Mouse (Mus musculus) bone marrow macrophage, adult 2 months (primary cell): ENCODE data around the gene 4930558K02Rik. TPM values are rescaled to one million over a fixed set of nuclear protein-coding genes. Genes with fewer than 3 reads are reported as not detected.

Source experiments
- H3K27ac ChIP-seq: 2 replicates; pipeline ENCODE4 v1.5.1; 2012; ENCODE audit warnings: low read depth, low read length; ENCODE audit not compliant: insufficient read depth
- H3K4me1 ChIP-seq: 2 replicates; pipeline ENCODE4 v1.6.1; 2012; ENCODE audit warnings: low read length; ENCODE audit not compliant: control insufficient read depth, insufficient read depth
- H3K4me3 ChIP-seq: 2 replicates; pipeline ENCODE4 v1.5.1; 2012; ENCODE audit warnings: mild to moderate bottlenecking, low read length, moderate library complexity; ENCODE audit not compliant: insufficient read depth
- CTCF ChIP-seq: IDR thresholded peaks from 2 replicates; pipeline ENCODE4 v1.5.1; 2012; ENCODE audit warnings: low read depth, mild to moderate bottlenecking, low read length, moderate library complexity
- POLR2A ChIP-seq: IDR thresholded peaks from 2 replicates; pipeline ENCODE4 v1.6.1; 2012; ENCODE audit warnings: mild to moderate bottlenecking, low read depth, low read length, borderline replicate concordance
- polyA plus RNA-seq: library from polyadenylated mRNA; stranded (reverse); fragments of >200 nt; gene quantifications from 2 replicates; pipeline ENCODE4 v1.2.4, GENCODE M21; 2012; ENCODE audit not compliant: missing spikeins, insufficient read depth, insufficient read length

The 4930558K02Rik gene
- polyA plus RNA-seq, 1 experiment: not detected

DNA sequence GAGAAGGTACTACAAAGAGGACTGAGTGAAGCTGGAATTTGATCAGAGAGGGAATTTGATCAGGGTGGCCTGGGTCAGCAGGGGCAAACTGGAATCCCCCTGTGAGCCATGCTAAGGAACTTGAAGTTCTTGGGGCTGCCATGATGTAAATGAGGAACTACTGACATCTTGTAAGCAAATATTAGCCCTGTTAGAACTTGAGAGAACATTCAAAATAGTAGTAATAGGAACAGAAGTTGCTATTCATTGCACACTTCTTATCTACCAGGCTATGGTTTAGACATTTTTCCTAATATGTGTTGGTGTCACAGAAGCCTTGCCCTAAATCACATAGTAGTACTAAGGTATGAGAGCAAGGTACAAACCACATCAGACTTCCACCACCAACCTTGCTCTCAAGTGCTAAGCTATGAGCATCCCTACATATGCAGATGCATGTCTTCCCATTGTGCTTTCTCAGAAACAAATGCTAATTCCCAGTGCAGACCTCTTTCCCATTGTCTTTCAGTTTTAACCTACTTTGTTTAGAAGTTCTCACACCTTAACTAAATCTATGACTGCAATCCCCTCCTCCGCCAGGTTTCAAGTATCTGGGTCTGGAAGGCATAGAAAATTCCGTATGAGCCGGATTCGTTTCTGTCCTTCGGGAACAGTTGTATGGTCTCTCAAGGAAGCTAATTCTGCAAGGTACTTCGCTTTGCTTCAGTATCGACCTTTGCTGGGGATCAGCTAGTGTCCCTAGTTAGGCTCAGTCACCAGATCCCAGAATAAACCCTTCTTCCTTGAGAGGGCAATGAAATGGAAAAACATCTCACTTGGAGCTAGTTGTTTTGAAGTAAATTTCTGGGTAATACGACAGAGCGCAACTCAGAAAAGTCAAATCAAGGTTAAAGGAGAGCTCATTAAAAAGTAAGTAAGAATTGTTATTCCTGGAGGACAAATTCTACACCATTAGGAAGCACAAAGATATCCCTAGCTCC lies 58.7 kb downstream of the 4930558K02Rik start:
- peaks cover 10% of the 10 kb centered on the region for H3K4me1 ChIP-seq
- TF ChIP-seq CTCF: no peak
- TF ChIP-seq POLR2A: no peak
- H3K4me3 ChIP-seq: no peak overlapping the region
- H3K27ac ChIP-seq: no peak overlapping the region

DNA sequence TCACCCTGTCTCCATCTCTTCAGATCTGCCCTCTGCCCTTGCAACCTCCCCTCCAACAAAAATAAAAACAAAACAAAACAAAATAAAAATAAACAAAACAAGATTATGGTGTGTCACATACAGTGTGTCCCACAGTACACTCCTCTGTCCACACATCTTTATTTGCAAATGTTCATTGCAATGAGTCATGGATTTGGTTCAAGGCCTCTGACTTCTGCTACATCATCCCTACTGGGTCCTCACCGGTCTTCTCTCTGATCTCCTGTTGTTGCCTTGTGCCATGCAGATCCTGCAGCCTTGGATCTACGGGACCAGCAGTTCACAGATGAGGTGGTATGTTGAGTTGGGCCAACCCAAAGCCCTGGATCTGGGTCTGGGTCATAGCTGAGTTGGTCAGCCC lies 59.8 kb downstream of the 4930558K02Rik start:
- no peak overlapping the region for H3K27ac ChIP-seq
- peaks cover 10% of the 10 kb centered on the region for H3K4me1 ChIP-seq
- H3K4me3 ChIP-seq: no peak overlapping the region
- TF ChIP-seq CTCF (no peak), POLR2A (no peak)

DNA sequence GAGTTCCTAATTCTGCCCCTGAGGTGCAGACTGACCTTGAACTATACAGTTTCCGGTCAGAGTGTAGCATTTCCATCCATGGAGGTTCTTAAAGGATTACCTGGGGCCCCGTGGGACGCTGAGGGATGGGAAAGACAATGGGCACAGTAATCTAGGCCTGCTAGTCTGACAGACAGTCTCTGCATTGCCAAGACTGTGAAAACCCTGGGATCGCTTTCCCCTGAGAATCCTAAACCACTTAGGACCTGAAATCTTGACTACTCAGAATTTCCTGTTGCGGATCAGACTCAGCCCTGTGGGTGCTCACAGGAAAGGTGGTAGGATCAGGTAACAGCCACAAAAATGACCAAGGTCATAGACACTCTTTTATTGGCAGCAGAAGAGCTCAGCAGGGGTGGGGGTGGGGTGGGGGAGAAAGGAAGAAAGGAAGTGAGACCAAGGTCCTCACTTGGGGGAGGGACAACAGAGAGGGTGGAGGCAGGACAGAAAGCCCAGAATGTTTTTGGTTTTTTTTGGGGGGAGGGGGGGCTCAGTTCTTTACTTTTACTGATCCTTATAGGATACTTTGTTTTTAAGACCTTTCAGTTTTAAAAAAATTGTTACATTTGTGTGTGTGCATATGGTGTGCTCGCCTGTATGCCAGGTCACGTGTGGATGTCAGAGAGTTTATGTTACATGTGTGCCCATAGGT lies 60.6 kb downstream of the 4930558K02Rik start:
- no peak for TF ChIP-seq CTCF
- no peak for TF ChIP-seq POLR2A
- Histone ChIP-seq H3K4me1 (peaks cover 10% of the 10 kb centered on the region), H3K27ac (no peak overlapping the region), H3K4me3 (no peak overlapping the region)

DNA sequence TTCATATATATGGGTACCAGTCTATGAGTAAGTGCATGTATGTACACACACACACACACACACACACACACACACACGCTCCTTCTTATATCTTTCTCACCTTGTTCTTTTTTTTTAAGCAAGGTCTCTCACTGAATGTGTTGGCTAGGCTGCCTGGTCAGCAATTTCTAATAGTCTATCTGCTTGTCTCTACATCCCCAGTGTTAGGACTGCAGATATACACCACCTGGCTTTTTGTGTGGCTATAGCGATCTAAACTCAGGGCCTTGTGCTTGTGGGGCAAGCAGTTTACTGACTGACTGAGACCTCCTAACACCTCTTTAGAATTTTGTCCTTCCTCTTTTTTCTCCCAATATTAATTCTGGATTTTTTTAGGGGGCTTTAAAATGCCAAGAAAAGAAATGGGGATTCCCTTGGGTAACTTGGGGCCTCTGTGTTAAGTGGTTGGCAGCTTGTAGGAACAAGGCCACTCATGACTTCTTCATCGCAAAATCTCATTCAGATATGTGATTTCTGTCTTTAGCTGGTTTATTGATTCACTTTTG lies 61.4 kb downstream of the 4930558K02Rik start:
- no peak overlapping the region for H3K27ac ChIP-seq
- no peak overlapping the region for H3K4me3 ChIP-seq
- TF ChIP-seq CTCF (no peak), POLR2A (no peak)
- H3K4me1 ChIP-seq: peaks cover 10% of the 10 kb centered on the region

DNA sequence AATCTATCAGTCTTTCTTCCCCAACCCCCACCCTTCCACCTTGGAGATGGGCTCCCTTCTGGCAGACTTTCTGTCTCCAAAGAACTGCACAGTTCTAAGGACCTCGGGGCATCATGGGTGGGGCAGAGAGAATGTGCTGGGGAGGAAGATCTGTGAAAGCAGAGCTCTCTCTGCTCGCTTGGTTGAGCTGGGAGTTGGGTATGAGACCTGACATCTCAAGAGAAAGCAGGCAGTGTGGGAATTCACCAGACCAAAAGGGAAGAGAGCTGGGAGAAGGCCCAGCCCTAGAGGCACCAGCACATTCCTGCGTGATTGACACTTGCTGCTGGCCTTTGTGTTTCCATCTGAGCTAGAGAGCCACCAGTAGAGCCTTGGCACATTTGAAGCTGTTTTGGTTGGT lies 63.4 kb downstream of the 4930558K02Rik start:
- no peaks in the 10 kb centered on the region for H3K4me1 ChIP-seq
- no peak overlapping the region for H3K27ac ChIP-seq
- H3K4me3 ChIP-seq: no peak overlapping the region
- TF ChIP-seq CTCF (no peak), POLR2A (no peak)

DNA sequence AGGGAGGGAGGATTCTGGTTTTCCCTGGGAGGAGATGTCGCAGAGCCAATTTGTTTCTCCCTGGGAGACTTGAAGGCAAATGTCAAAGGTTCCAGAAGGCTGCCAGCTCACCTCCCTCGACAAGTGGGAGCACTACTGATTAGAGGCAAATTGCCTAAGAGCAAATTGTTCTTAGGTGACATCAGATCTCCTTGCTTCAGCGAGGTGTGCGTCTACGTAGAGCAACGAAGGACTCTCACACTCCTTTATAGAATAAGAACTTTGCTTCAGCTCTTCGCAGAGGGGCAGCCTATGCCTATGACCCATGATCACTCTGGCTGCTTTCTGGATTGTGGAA lies 65.8 kb downstream of the 4930558K02Rik start:
- TF ChIP-seq POLR2A (no peak), CTCF (no peak)
- Histone ChIP-seq H3K4me1 (no peaks in the 10 kb centered on the region), H3K4me3 (no peak overlapping the region), H3K27ac (no peak overlapping the region)

DNA sequence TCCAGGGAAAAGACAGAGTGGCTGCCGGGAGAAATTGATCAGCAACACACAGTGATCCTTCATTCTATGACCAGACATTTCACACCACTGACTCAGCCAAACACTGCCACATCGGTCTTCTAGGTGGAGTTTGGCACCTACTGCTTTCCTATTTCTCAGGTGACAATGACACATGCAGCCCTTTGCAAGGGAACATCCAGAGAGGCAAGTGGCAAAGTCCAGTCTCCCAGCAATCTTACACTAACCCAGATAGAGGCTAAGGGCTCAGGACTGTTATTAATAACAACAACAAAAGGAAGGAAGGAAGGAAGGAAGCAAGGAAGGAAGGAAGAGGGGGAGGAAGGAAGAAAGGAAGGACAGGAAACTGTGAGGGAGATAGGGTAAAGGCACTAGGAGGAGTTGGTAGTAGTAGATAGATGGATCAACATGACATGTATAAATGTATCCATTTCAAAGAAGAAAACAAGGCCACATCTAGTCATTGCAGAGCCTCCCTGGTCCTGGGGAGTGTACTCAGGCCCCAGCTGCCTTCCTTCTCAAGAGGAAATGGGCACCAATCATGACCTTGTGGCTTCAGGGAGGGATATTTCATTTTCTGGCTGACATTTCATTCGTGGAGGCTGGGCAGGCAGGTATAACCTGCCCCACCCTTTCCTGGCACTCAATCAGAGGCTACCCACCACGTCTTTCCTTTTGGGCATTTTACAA lies 66.3 kb downstream of the 4930558K02Rik start:
- Histone ChIP-seq H3K4me1 (no peaks in the 10 kb centered on the region), H3K27ac (no peak overlapping the region), H3K4me3 (no peak overlapping the region)
- no peak for TF ChIP-seq POLR2A
- no peak for TF ChIP-seq CTCF

DNA sequence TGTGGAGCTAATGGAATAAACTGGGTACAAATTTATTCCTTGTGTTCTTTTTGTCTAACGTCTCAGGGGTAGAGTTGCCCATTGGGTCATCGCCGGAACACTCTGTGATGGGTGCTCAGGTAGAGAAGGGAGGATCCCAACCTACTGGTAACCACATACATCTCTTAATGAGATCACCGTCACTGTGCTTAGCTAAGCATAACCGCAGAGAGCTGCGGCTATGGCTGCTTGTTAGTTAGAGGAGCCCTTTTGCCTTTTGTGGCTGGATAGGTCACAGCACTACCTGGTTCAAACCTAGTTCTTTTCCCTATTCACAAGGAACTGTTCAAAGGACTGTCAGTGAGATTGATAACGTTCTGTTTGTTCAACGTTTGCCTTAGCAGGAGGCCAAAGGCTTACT lies 70.4 kb downstream of the 4930558K02Rik start:
- no peak overlapping the region for H3K4me3 ChIP-seq
- H3K27ac ChIP-seq: no peak overlapping the region
- no peak for TF ChIP-seq CTCF
- TF ChIP-seq POLR2A: no peak
- H3K4me1 ChIP-seq: no peaks in the 10 kb centered on the region

DNA sequence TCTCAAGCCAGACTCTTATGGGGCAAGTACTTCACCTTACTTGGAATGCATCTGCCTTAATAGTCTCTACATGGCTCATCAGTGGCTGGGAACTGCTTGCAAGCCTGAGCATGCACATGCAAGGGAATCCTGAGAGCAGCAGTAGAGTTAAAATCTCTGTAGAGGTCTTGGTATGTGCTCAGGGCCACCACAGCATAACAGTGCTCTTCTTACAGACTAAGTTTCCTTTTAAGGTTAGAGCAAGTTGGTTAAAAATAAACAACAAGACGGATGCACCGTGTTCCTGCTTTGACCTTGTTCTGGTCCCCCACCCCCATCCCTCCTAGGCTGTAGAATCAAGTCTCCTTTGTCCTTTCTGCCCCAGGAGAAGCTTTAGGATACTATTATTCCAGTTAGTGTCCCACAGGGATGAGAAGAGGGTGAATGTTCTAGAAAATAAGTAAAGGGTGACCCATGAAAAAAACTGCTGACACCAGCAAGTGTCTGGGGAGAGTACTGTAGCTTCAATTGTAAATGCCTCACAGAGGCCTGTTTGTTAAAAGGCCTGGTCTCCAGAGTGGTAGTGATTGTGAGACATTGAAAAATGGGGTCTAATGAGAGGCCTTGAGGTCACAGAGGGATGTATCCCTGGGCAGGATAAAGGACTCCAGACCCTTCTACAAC lies 71.5 kb downstream of the 4930558K02Rik start:
- H3K27ac ChIP-seq: no peak overlapping the region
- H3K4me1 ChIP-seq: no peaks in the 10 kb centered on the region
- TF ChIP-seq POLR2A: no peak
- TF ChIP-seq CTCF: no peak
- no peak overlapping the region for H3K4me3 ChIP-seq

DNA sequence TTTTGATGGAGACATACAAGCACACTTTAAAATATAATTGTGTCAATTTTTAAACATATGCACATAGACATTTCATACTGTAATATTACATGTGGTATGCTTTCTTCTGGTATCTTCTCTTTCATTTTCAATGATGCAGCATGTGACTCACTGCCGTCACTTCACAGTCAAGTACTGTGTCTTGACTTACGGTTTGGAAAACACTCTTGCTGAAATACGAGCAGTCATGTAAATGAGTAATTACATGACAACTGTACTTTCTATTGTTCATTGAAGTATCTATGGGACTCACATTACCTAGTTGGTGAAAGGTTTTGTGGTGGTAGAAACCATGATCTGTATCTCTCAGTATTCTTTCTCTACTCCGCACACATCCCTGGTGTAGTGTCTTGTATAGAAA lies 72.3 kb downstream of the 4930558K02Rik start:
- Histone ChIP-seq H3K4me3 (no peak overlapping the region), H3K4me1 (no peaks in the 10 kb centered on the region), H3K27ac (no peak overlapping the region)
- no peak for TF ChIP-seq POLR2A
- no peak for TF ChIP-seq CTCF
